Mouse (Mus musculus) natural killer cell, adult 2 months (primary cell): ENCODE measurements around the gene Lrguk.

Source experiments
- DNase-seq, 2 experiments: peaks; one replicate each; pipeline ENCODE4 v3.0.0; 2022; ENCODE audit warnings: low spot score in 2 of 2

Gene Lrguk

GRCm38 (mm10) chr6:34066790-34067189 lies 37.5 kb downstream of the Lrguk start:
- DNase-seq, result no peak

GRCm38 (mm10) chr6:34067271-34067670 lies 38.0 kb downstream of the Lrguk start:
- no peak for DNase-seq

GRCm38 (mm10) chr6:34071936-34072335 lies 42.7 kb downstream of the Lrguk start:
- DNase-seq, result no peak

GRCm38 (mm10) chr6:34073931-34074442 lies 44.7 kb downstream of the Lrguk start:
- DNase-seq, result no peak

- no peak for DNase-seq
Measured at GRCm38 (mm10) chr6:34075520-34075919, 46.3 kb downstream of the Lrguk start.

GRCm38 (mm10) chr6:34083471-34083870 lies 54.2 kb downstream of the Lrguk start:
- DNase-seq, result no peak

- DNase-seq, result no peak
Measured at GRCm38 (mm10) chr6:34087701-34088100, 58.5 kb downstream of the Lrguk start.

GRCm38 (mm10) chr6:34088986-34089385 lies 59.7 kb downstream of the Lrguk start:
- no peak for DNase-seq

GRCm38 (mm10) chr6:34091537-34091936 lies 62.3 kb downstream of the Lrguk start:
- no peak for DNase-seq

GRCm38 (mm10) chr6:34096274-34096673 lies 67.0 kb downstream of the Lrguk start:
- DNase-seq, result no peak

- DNase-seq, result no peak
Measured at GRCm38 (mm10) chr6:34096905-34097304, 67.7 kb downstream of the Lrguk start.

- no peak for DNase-seq
Measured at GRCm38 (mm10) chr6:34099725-34100124, 70.5 kb downstream of the Lrguk start.

- DNase-seq, result no peak
Measured at GRCm38 (mm10) chr6:34101531-34102396, 72.5 kb downstream of the Lrguk start.

GRCm38 (mm10) chr6:34103251-34103920 lies 74.1 kb downstream of the Lrguk start:
- DNase-seq, result no peak

GRCm38 (mm10) chr6:34110571-34110970 lies 81.3 kb downstream of the Lrguk start:
- DNase-seq, result no peak

GRCm38 (mm10) chr6:34111406-34111805 lies 82.2 kb downstream of the Lrguk start:
- DNase-seq, result no peak

- no peak for DNase-seq
Measured at GRCm38 (mm10) chr6:34116838-34117478, 87.7 kb downstream of the Lrguk start.

GRCm38 (mm10) chr6:34124401-34124800 lies 95.2 kb downstream of the Lrguk start:
- no peak for DNase-seq

- DNase-seq, result no peak
Measured at GRCm38 (mm10) chr6:34129261-34129660, 100.0 kb downstream of the Lrguk start.

- DNase-seq, result no peak
Measured at GRCm38 (mm10) chr6:34132391-34132790, 103.1 kb downstream of the Lrguk start.

- DNase-seq, result no peak
Measured at GRCm38 (mm10) chr6:34138366-34138765, 109.1 kb downstream of the Lrguk start.

GRCm38 (mm10) chr6:34142931-34143330 lies 113.7 kb downstream of the Lrguk start:
- DNase-seq, result no peak
